19 mouse cellular contexts compared by ENCODE assay signal in genomic region chr6:118770396-118770795, GRCm38 (mm10).
A peak's percentile ranks its signal among the peaks of the same experiment; 100 is the strongest.
DNase-seq lines count a peak whose midpoint lies in the region; ATAC-seq and TF ChIP-seq lines count a peak whose summit lies in the region.
"Had no signal": no experiment of that assay in that cellular context is flagged by ENCODE, and none has a peak within 500 bp of the region (broad histone marks: within the 10 kb centered on the region; RNA-seq: fewer than 3 reads in every experiment).

No protein-coding gene starts in this region.

- WGBS in liver, embryonic 14.5 days (ENCODE audit: insufficient replicate concordance): 71% methylated on average over 6 of the region's 6 CpGs
- 80% methylated on average over 6 of the region's 6 CpGs for WGBS in lung, postnatal 0 days

- H3K27me3 ChIP-seq in megakaryocyte, embryonic 14.5 days (replicated peaks): no peaks in the 10 kb centered on the region
- H3K27me3 ChIP-seq in liver, embryonic 14.5 days (ENCODE audit: control insufficient read depth, insufficient read depth, low read length): no peaks in the 10 kb centered on the region
- H3K27me3 ChIP-seq in lung, postnatal 0 days (replicated peaks; ENCODE audit: insufficient read depth, low read length): no peaks in the 10 kb centered on the region
- H3K27me3 ChIP-seq: embryonic facial prominence, embryonic 13.5 days; heart, embryonic 12.5 days; intestine, embryonic 15.5 days; Patski had no signal

- TF ChIP-seq EP300 in liver, embryonic 14.5 days (IDR thresholded peaks at IDR 0.05; ENCODE audit: low read depth): no peak
- TF ChIP-seq EP300 in lung, postnatal 0 days (IDR thresholded peaks at IDR 0.05): no peak

- peaks cover 47% of the 10 kb centered on the region for H3K4me1 ChIP-seq in megakaryocyte, embryonic 14.5 days
- peaks cover 21 to 36% of the 10 kb centered on the region in 2 experiments for H3K4me1 ChIP-seq in liver, embryonic 14.5 days (replicated peaks; ENCODE audit: control insufficient read depth in 2 of 2, insufficient read depth in 2 of 2, low read length in 1 of 2)
- H3K4me1 ChIP-seq in lung, postnatal 0 days (ENCODE audit: insufficient read depth, low read depth, low read length): no peaks in the 10 kb centered on the region
- H3K4me1 ChIP-seq: embryonic facial prominence, embryonic 13.5 days; forebrain, embryonic 10.5 days; intestine, embryonic 15.5 days had no signal

- no peak overlapping the region for H3K9ac ChIP-seq in liver, embryonic 14.5 days (replicated peaks)
- H3K9ac ChIP-seq in lung, postnatal 0 days (replicated peaks; ENCODE audit: low read depth): no peak overlapping the region
- H3K9ac ChIP-seq: embryonic facial prominence, embryonic 13.5 days; heart, embryonic 12.5 days; hindbrain, embryonic 14.5 days; intestine, embryonic 15.5 days had no signal

- DNase-seq in R1 (ENCODE audit: low read depth, low spot score): peak; percentile 70
- no peak for DNase-seq in liver, embryonic 14.5 days (ENCODE audit: low read depth in 3 of 3, low spot score in 3 of 3)
- DNase-seq in lung, postnatal 0 days (ENCODE audit: low spot score): no peak
- no peak for DNase-seq in gastrocnemius, postnatal 25 days
- DNase-seq in kidney, adult 9 months: no peak
- DNase-seq: adrenal gland, postnatal 10 days; cerebellum, adult 11-12 months; cerebellum, adult 9-10 months; cerebellum, postnatal 25 days had no signal

- peaks cover 28% of the 10 kb centered on the region for H3K36me3 ChIP-seq in megakaryocyte, embryonic 14.5 days (replicated peaks; ENCODE audit: low read length)
- H3K36me3 ChIP-seq in liver, embryonic 14.5 days (replicated peaks; ENCODE audit: control insufficient read depth, insufficient read depth, low read depth): no peaks in the 10 kb centered on the region
- no peaks in the 10 kb centered on the region for H3K36me3 ChIP-seq in lung, postnatal 0 days (ENCODE audit: insufficient read depth, low read length)
- H3K36me3 ChIP-seq: forebrain, embryonic 10.5 days; hindbrain, embryonic 10.5 days; intestine, embryonic 15.5 days had no signal

- peak overlapping the region; percentile 50 for H3K4me2 ChIP-seq in liver, embryonic 14.5 days (ENCODE audit: low read depth)
- H3K4me2 ChIP-seq in lung, postnatal 0 days (replicated peaks; ENCODE audit: low read depth, low read length): no peak overlapping the region
- H3K4me2 ChIP-seq: embryonic facial prominence, embryonic 13.5 days; heart, embryonic 12.5 days; hindbrain, embryonic 14.5 days; intestine, embryonic 15.5 days had no signal

- H3K27ac ChIP-seq in liver, embryonic 14.5 days: peak overlapping the region; percentile 9
- H3K27ac ChIP-seq in lung, postnatal 0 days (ENCODE audit: low read length): no peak overlapping the region
- H3K27ac ChIP-seq: embryonic facial prominence, embryonic 13.5 days; forebrain, embryonic 10.5 days; hindbrain, embryonic 10.5 days; hindbrain, embryonic 14.5 days; intestine, embryonic 15.5 days had no signal

- no peak for TF ChIP-seq CTCF in liver, embryonic 14.5 days (IDR thresholded peaks at IDR 0.05; ENCODE audit: low read depth)
- no peak for TF ChIP-seq CTCF in lung, postnatal 0 days (IDR thresholded peaks at IDR 0.05)

- ATAC-seq in megakaryocyte, adult 5-6 weeks (ENCODE audit: poor library complexity, severe bottlenecking): no peak
- peak; percentile 12; the same call in 1 of the 2 replicates for ATAC-seq in liver, embryonic 14.5 days (ENCODE audit: insufficient read depth)
- no peak for ATAC-seq in lung, postnatal 0 days
- ATAC-seq: forebrain, embryonic 14.5 days; intestine, embryonic 15.5 days; Patski had no signal

- H3K4me3 ChIP-seq in megakaryocyte, embryonic 14.5 days (replicated peaks): peak overlapping the region; percentile 53
- H3K4me3 ChIP-seq in liver, embryonic 14.5 days (ENCODE audit: insufficient read depth in 1 of 2, low read depth in 2 of 2, low read length in 2 of 2): no peak overlapping the region
- no peak overlapping the region for H3K4me3 ChIP-seq in lung, postnatal 0 days (ENCODE audit: low read depth, low read length)
- H3K4me3 ChIP-seq: embryonic facial prominence, embryonic 13.5 days; forebrain, embryonic 10.5 days; heart, embryonic 12.5 days; hindbrain, embryonic 10.5 days; intestine, embryonic 15.5 days had no signal

- peaks cover 24% of the 10 kb centered on the region for H3K9me3 ChIP-seq in megakaryocyte, embryonic 14.5 days
- H3K9me3 ChIP-seq in liver, embryonic 14.5 days (ENCODE audit: control insufficient read depth, low read length): no peaks in the 10 kb centered on the region
- H3K9me3 ChIP-seq in lung, postnatal 0 days (ENCODE audit: low read length): no peaks in the 10 kb centered on the region
- H3K9me3 ChIP-seq: embryonic facial prominence, embryonic 13.5 days; hindbrain, embryonic 10.5 days; intestine, embryonic 15.5 days had no signal
